Mouse (Mus musculus) thymus, adult 2 months (tissue): ENCODE data around the gene Syt8. TPM values are rescaled to one million over a fixed set of nuclear protein-coding genes. Genes with fewer than 3 reads are reported as not detected.
"Not testable (repeated sequence)": the region's sequence is repeated elsewhere in the genome, so short reads cannot be mapped to it uniquely, and the experiment has no call there.

ENCODE experiments used
- DNase-seq: peaks from one replicate; pipeline ENCODE4 v3.0.0; 2021
- H3K27ac ChIP-seq: fragments of 200-500 bp; 2 replicates; pipeline ENCODE4 v1.5.1; 2012; ENCODE audit warnings: low read length, control low read depth; ENCODE audit not compliant: control insufficient read depth, insufficient read depth
- H3K27me3 ChIP-seq: fragments of 200-500 bp; 2 replicates; pipeline ENCODE4 v1.6.1; 2012; ENCODE audit warnings: mild to moderate bottlenecking, low read length, moderate library complexity, mixed read lengths; ENCODE audit not compliant: control insufficient read depth, insufficient read depth
- H3K36me3 ChIP-seq: fragments of 200-500 bp; 2 replicates; pipeline ENCODE4 v1.6.1; 2012; ENCODE audit warnings: mild to moderate bottlenecking, low read length, moderate library complexity; ENCODE audit not compliant: control insufficient read depth, insufficient read depth
- H3K4me1 ChIP-seq: fragments of 200-500 bp; replicated peaks from 2 replicates; pipeline ENCODE4 v1.6.1; 2012; ENCODE audit warnings: low read length; ENCODE audit not compliant: control insufficient read depth, insufficient read depth
- H3K4me3 ChIP-seq: fragments of 200-500 bp; 2 replicates; pipeline ENCODE4 v1.5.1; 2012; ENCODE audit warnings: mild to moderate bottlenecking, low read length, control low read depth, moderate library complexity; ENCODE audit not compliant: control insufficient read depth, insufficient read depth
- CTCF ChIP-seq: fragments of 200-500 bp; IDR thresholded peaks from 2 replicates; pipeline ENCODE4 v1.5.1; 2012; ENCODE audit warnings: mild to moderate bottlenecking, control low read depth, low read length, moderate library complexity, borderline replicate concordance; ENCODE audit not compliant: control insufficient read depth, poor library complexity, insufficient read depth; ENCODE audit errors: extremely low read depth
- POLR2A ChIP-seq: fragments of 200-500 bp; IDR thresholded peaks from 2 replicates; pipeline ENCODE4 v1.6.1; 2012; ENCODE audit warnings: mild to moderate bottlenecking, low read length, control low read depth, moderate library complexity; ENCODE audit not compliant: control insufficient read depth, poor library complexity, insufficient read depth; ENCODE audit errors: extremely low read depth
- WGBS: fragments of 180-500 bp; shearing (Covaris S2); methylation state at CpG from one replicate; pipeline ENCODE4 v1.1.7; 2018; 5-methylcytosine and 5-hydroxymethylcytosine counted together
- polyA plus RNA-seq: library from polyadenylated mRNA; depleted of rRNA; stranded (reverse); fragments of >200 nt; gene quantifications from 2 replicates; pipeline ENCODE4 v1.2.3, GENCODE M21; 2012

Gene Syt8
- polyA plus RNA-seq, 1 experiment, result 2.2 TPM

GRCm38 (mm10) chr7:142396611-142397010 is 38.0 kb upstream of the Syt8 start:
- DNase-seq, result no peak
- no peaks in the 10 kb centered on the region for H3K36me3 ChIP-seq
- 91% methylated on average over 1 of the region's 1 CpGs for WGBS
- H3K27ac ChIP-seq, result no peak overlapping the region
- H3K4me1 ChIP-seq, result peaks cover 18% of the 10 kb centered on the region
- TF ChIP-seq CTCF (no peak), POLR2A (no peak)
- no peak overlapping the region for H3K4me3 ChIP-seq
- H3K27me3 ChIP-seq, result no peaks in the 10 kb centered on the region

GRCm38 (mm10) chr7:142398052-142398451 is 36.6 kb upstream of the Syt8 start:
- 52% methylated on average over 2 of the region's 2 CpGs for WGBS
- TF ChIP-seq CTCF, result no peak
- TF ChIP-seq POLR2A, result no peak
- no peaks in the 10 kb centered on the region for H3K27me3 ChIP-seq
- peaks cover 18% of the 10 kb centered on the region for H3K4me1 ChIP-seq
- no peaks in the 10 kb centered on the region for H3K36me3 ChIP-seq
- DNase-seq, result no peak
- H3K27ac ChIP-seq, result no peak overlapping the region
- no peak overlapping the region for H3K4me3 ChIP-seq

- Histone ChIP-seq H3K4me1 (peaks cover 20% of the 10 kb centered on the region), H3K36me3 (no peaks in the 10 kb centered on the region), H3K27ac (no peak overlapping the region), H3K4me3 (no peak overlapping the region), H3K27me3 (no peaks in the 10 kb centered on the region)
- DNase-seq, result no peak
- TF ChIP-seq POLR2A (no peak), CTCF (no peak)
- 22% methylated on average over 1 of the region's 1 CpGs for WGBS
These were observed 35.4 kb upstream of the Syt8 start for GRCm38 (mm10) chr7:142399250-142399649.

- Histone ChIP-seq H3K4me1 (peaks cover 12% of the 10 kb centered on the region), H3K4me3 (no peak overlapping the region), H3K36me3 (no peaks in the 10 kb centered on the region), H3K27me3 (no peaks in the 10 kb centered on the region), H3K27ac (no peak overlapping the region)
- no peak for DNase-seq
- 70% methylated on average over 7 of the region's 7 CpGs for WGBS
- TF ChIP-seq CTCF (no peak), POLR2A (no peak)
These were observed 34.4 kb upstream of the Syt8 start for GRCm38 (mm10) chr7:142400112-142400749.

- DNase-seq, result no peak
- TF ChIP-seq CTCF (no peak), POLR2A (no peak)
- 92% methylated on average over 7 of the region's 7 CpGs for WGBS
These were observed 33.9 kb upstream of the Syt8 start for GRCm38 (mm10) chr7:142400750-142401142.

GRCm38 (mm10) chr7:142403591-142403990 is 31.1 kb upstream of the Syt8 start:
- Histone ChIP-seq H3K4me1 (peaks cover 12% of the 10 kb centered on the region), H3K4me3 (no peak overlapping the region), H3K27ac (no peak overlapping the region), H3K36me3 (no peaks in the 10 kb centered on the region), H3K27me3 (no peaks in the 10 kb centered on the region)
- TF ChIP-seq CTCF (no peak), POLR2A (no peak)
- DNase-seq, result peak; percentile 30
- WGBS, result 34% methylated on average over 4 of the region's 4 CpGs

More at GRCm38 (mm10) chr7:142400750-142401142, 33.9 kb upstream of the Syt8 start:
- Histone ChIP-seq H3K4me1 (peaks cover 12% of the 10 kb centered on the region), H3K27ac (no peak overlapping the region), H3K36me3 (no peaks in the 10 kb centered on the region), H3K27me3 (no peaks in the 10 kb centered on the region), H3K4me3 (no peak overlapping the region)

- not testable (repeated sequence) for DNase-seq, H3K27ac ChIP-seq, H3K36me3 ChIP-seq, H3K4me3 ChIP-seq, H3K4me1 ChIP-seq, H3K27me3 ChIP-seq
- WGBS, result 95% methylated on average over 5 of the region's 5 CpGs
These were observed 29.5 kb upstream of the Syt8 start for GRCm38 (mm10) chr7:142405134-142405533.
